Mouse (Mus musculus): ENCODE measurements around the gene Med14. TPM values are rescaled to one million over a fixed set of nuclear protein-coding genes. Genes with fewer than 3 reads are reported as not detected.

Gene Med14
- polyA plus RNA-seq (2021; fragmentation: Nextera tagmentation), result 16.5 and 23.4 TPM in 2 replicates
- long read RNA-seq, experiment 1, partial matches to known transcripts, result 7 of 12 reads
- long read RNA-seq, experiment 1, other reads (novel, unspliced or antisense), result 5 of 12 reads
- long read RNA-seq, experiment 2, partial matches to known transcripts, result 22 of 39 reads
- long read RNA-seq, experiment 2, other reads (novel, unspliced or antisense), result 16 of 39 reads

GRCm38 (mm10) chrX:12761626-12762333, at the start of gene Med14:
Gene Med14, minus strand, starts transcription at chrX:12762073.

DNA sequence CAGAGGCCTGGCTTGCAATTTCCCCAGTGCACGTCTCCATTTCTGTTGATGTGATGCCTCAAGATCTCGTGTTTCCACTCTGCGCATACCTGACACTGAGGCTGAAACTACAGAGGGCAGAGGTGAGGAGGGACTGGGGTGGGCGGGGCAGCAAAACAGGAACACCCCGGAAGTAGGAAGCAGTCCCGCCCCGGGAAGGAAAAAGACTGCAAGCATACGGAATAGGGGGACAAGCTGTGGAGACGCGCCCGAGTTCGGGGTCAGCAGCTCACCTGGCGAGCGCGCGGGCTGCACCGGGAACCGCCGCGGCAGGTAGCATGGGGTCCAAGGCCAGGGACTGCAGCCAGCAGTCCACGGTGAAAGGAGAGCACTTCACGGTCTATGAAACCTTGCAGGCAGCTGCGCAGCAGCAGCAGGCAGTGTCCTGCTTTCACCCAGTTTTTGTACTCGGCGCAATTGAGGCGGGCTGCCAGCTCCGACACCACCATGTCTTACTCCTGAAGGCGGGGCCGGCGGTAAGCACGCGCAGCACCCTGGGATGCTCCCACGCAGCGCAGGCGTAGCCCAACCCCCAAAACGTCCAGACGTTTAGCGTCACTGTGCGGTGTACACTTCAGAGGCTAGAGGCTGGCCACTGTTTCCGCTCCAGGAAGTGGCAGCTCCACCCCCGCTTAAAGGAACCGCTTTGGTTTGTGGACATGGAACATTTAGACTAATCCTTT, 88.7 kb downstream of the Med14 start, which contains the start of gene 1810030O07Rik:
Gene 1810030O07Rik (minus strand): TSS at position 615 of the 722 bp plus-strand sequence.

Other genes with a start within 250 kb of the Med14 start
- 261 and 285 TPM in 2 replicates for gene Atp6ap2, start 174.3 kb downstream of the Med14 start, polyA plus RNA-seq (2021; fragmentation: Nextera tagmentation)
- 20.4 TPM in 2 replicates for gene 1810030O07Rik, start 88.4 kb downstream of the Med14 start, polyA plus RNA-seq (2021; fragmentation: Nextera tagmentation)